Mouse (Mus musculus): ENCODE results near the gene Scn10a. TPM values are rescaled to one million over a fixed set of nuclear protein-coding genes. Genes with fewer than 3 reads are reported as not detected.
A peak's percentile ranks its signal among the peaks of the same experiment; 100 is the strongest.

Scn10a gene
- total RNA-seq, 2 experiments from 2014 or later = 0.67 to 0.75 TPM

DNA sequence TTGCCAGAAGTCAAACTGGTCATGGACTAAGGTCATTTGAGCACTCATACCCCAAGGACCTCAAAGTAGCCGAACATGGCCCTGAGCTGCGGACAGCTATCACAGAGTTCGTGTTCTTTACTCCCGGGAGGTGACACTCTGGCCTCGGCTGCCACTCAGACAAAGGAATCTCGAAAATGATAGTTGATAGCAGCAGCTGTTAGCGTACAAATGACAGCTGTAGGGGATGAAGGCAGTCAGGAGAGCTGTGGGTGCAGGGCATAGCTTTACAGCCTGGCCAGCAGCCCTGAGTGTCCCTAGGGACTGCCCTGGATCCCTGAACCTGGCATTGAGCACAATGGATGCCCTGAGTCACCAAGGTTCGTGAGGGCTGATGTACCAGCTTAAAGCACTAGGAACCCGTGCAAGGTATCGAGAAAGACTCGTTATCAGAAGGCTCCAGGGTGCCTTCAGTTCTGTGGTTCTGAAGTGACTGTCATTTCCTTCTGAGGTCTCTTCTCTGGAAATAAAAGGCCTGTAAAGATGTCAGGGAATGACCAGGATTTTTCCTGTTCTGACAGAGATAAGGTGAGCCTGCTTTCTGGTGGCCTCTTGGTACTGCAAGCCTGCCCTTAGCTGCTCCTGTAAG, 84.8 kb downstream of the Scn10a start:
- DNase-seq = peak; percentile 12 to 41

DNA sequence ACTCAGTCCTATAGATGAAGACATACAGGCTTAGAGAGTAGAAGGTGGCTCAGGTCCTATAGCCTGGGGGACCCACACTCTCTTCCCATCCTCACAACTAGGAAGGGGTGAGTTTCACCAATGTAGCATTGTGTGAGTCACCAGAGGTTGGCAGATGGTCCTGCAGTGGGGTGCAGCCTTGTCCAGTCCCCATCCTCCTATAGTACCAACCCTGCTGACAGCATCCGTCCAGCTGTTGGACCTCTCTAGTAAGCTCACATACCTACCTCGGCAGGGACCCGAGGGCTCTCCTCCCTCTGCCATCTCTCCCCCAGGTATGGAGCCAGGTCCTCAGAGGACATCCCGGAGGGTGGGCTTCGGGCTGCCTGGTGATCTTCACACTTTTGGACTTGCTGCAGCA, 85.6 kb downstream of the Scn10a start:
- DNase-seq = no peak

DNA sequence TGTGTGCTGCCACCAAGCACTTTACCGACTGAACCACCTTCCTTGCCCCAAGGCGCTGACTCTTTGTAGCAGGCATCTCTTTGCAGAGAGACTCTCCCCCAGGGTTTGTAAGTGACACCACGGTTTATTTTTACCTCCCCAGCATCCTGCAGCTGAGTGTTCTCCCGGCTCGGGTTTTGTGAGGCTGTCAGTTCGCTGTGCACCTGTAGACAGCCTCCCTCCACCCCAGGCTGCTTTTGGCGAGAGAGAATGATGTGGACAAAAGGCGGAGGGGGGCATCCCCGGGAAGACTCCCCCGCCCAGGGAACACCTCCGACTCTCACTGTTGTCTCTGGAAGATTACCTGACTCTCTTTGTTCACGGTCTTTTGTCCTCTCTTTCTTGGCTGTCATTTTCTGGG, 86.3 kb downstream of the Scn10a start:
- DNase-seq = peak; percentile 7 to 15

DNA sequence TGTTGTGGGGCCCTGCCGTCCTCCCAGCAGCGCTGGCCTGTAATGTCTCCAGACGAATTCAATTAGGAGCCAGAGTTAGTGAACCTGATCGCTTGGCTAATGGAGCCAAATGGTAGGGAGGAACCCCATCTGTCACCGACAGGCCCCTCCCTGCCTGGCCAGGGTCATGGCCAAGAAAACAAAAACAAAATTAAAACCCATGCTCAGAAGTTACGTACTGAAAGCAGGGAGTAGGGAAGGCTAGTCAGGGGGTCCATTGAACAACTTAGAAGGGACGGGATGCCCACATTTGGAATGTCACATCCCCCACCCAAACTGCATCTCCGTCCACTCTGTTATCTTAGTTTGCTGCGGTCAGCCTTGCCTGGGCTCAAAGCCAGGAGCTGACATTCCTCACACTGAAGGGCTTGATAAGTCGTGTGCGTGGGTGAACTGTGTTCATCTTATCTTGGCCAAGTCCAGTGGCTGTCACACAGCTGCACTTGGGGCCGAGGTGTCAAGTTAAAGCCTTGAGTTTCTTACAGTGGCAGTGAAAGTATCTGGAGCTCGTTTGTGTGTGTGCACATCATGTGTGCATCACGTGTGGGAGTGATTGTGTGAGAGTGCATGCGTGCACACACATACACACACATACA, 87.1 kb downstream of the Scn10a start:
- DNase-seq = peak; percentile 66 to 75

DNA sequence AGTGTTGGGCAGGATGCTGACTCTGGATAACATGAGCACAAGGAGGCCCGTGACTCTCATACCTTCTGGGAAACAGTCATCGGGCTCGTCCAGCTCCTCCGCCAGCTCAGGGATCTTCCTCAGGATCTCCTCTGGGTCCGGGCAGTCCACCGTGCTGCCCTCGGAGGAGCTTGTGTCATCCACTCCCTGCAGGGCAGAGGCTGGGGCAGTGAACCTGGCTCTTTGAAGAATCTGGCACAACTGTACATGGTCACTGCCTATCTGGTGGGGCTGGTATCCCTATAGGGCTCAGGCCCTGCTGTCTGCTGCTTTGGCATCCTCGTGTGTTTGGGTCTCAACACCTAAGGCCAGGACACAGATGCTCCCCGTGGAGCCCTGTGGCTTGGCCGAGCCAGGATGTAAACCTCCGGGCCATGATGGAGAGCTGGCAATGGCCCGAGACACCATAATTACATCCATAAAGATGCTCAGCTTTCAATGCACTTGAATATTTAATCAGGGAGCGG, 87.7 kb downstream of the Scn10a start:
- no peak for DNase-seq

DNA sequence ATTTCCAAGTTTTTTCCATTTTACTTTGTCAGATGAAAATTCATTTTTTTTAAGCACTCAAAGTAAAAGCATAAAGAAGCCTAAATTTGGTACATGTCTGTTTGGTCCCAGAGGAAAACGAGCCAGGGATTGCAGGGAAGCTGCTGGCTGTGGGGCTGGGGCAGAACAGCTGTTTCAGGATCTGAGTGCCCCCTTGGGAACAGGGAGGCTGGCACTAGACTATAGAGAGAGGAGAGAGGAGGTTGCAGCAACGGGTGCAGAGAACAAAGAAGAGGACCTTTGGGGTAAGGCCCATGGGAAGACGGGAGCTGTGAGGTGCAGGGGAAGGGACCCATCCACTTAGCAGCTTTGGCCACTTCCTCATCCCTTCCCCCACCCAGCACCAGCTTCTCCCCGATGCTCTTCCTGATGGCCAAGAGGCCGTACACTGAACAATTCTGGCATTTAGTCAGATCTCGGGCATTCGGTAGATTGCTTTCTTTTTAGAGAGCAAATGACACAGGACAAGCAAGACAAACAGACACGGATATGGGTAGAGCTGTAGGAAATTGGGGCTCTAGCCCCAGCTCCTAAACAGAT, 90.3 kb downstream of the Scn10a start:
- no peak for DNase-seq

DNA sequence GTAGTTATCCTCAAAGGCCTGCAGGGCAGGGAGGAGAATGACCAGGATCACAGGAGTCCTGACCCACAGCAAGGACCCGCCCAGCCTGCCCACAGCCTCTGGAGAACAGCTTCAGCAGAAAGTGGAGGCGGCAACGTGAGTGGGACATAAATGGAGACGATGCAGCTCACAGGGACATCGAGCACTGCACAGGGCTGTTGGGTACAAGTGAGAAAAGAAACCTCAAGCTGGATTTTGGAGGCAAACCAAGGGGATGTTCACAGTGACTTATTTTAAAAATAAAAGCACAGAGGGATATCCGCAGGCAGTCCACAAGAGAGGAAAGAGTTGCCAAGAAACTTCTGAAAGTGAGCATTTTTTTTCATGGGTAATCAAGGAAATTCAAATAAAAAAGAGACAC, 91.9 kb downstream of the Scn10a start:
- no peak for DNase-seq

DNA sequence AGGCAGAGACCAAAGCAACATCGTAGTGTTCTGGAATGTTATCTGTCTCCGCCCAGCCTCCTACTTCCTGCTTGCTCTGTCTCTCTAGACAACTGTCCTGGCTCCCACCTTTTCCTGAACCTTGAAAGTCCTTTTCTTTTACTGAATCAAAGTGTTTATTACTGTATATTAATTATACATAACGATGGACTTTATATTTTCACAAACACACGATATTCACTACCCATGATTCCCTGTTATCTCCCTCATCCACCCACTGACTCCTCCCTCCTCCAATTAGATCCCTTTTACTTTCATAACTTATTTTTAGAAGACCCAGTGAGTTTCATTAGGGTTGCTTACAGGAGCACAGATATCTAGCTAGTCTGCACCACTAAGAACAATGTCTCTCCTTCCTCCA, 95.0 kb downstream of the Scn10a start:
- no peak for DNase-seq

DNA sequence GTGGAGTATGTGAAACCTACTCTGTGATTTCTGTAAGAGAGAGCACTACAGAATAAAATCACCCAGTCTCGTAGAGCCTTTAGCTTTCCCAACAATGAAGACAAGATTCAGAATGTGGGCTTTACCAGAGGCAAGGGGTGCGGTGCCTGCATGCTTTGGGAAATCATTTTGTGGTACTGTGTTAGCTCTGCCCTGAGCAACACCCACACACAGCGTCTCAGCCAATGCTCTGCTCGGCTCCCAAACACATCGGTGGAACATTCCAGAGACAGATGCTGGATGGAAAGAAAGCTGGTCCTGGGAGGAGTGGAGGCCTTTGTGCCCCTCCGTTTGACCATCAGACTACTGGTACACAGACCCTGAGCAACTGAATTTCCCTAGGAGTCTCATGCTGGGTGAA, 104.3 kb downstream of the Scn10a start:
- DNase-seq = no peak

DNA sequence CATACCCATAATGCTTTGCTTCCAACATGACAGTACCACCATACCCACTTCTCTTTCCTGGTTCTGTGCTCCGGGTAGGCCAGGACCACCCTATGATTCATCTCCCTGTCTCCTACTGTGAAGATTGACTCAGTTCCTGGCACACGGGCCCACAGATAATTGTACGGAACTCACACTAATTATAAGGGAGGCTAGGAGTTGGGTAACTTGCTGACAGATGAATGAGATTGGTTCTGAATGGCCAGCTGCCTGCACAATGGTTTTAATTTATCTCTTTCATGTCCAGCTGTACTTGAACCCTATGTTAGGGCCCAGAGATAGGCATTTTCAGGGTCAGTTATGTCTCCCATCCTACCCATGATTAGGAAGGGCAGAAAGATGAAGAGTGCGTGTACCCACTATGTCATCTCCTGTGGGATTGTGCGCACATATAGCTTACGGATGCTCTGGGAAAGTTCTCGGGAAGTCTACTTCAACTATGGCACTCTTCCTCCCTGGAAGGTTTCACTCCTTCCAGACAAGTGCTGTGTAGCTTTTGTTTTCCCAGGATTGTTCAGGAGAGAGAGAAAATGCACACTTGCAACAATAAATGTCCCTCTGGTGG, 108.5 kb downstream of the Scn10a start:
- no peak for DNase-seq

DNA sequence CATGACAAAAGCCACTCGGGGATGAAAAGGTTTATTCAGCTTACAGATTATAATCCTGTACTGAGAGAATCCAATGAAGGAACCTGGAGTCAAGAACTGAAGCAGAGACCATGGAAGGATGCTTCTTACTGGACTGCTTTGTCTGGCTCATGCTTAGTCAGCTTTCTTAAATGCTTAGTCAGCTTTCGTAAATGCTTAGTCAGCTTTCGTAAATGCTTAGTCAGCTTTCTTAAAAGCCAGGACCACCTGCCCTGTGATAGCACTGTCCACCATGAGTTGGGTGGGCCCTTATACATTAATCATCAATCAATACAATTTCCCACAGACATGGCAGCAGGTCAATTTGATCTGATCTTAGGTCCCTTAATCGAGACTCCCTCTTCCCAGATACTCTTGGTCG, 112.2 kb downstream of the Scn10a start:
- no peak for DNase-seq

DNA sequence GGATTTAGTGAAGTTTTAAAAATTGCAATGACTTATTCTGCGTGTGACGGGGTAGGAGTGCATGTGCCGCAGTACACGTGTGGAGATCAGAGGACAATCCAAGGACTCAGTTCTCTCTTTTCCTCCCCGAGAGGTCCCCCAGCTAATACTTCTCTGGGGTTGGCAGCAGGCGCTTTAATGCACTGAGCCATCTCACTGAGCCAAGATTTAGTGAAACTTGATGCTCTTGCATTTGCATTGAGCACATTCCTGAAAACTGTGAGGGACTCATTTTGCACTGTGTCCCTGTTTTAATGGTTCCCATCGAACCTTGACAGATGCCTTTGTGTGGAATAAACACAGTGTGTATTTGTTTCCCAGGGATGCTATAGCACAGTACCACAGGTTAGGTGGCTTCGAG, 114.5 kb downstream of the Scn10a start:
- DNase-seq = no peak

DNA sequence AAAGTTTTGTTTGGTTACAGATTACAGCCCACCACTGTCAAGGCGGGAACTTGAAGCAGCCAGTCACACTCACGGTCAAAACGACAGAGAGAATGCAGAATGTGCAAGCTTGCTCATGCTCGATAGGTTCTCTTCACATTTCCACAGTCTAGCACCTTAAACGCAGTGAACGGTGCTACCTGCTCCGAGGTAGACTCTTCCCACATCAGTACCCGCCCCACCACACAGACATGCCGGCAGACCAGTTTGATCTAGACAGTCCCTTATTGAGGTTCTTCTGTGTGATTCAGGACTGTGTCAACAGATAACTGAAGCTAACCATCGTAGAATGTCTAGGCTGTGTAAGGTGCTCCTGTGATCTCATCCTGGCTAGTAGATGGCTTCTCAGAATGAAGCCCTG, 120.6 kb downstream of the Scn10a start:
- no peak for DNase-seq

DNA sequence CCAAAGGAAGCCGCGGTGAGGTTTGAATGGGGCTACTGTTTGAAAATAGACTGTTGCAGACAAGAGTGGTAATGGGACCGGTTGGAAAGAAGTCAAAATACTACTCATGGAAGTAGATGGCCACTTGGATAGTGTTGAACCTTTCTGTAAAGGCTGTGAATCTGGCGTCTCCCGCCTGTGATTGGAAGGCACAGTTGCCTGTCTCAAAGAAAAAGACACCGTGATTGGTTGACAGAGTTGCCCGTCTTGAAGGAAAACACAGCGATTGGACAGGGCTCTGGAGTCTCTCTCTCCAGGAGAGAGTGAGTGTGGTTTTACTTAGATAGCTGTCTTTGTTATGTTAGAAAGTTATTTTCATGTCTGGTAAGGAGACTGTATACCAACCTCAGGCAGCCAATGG, 121.8 kb downstream of the Scn10a start:
- DNase-seq = no peak

DNA sequence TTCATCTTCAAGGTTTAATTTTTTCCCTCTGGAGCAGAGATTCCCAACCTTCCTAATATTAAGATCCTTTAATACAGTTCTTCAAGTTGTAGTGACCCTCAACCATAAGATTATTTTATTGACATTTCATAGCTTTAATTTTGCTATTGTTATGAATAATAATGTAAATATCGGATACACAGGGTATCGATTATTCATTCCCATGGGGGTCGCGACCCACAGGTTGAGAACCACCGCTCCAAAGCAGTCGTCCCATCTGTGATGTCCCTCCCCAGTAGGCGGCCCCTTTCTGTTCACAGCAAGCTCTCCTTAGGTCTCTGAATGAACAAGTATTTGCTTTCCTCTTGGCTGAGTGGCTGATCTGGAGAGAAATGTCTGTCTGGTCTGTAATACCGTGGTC, 129.5 kb downstream of the Scn10a start:
- no peak for DNase-seq

DNA sequence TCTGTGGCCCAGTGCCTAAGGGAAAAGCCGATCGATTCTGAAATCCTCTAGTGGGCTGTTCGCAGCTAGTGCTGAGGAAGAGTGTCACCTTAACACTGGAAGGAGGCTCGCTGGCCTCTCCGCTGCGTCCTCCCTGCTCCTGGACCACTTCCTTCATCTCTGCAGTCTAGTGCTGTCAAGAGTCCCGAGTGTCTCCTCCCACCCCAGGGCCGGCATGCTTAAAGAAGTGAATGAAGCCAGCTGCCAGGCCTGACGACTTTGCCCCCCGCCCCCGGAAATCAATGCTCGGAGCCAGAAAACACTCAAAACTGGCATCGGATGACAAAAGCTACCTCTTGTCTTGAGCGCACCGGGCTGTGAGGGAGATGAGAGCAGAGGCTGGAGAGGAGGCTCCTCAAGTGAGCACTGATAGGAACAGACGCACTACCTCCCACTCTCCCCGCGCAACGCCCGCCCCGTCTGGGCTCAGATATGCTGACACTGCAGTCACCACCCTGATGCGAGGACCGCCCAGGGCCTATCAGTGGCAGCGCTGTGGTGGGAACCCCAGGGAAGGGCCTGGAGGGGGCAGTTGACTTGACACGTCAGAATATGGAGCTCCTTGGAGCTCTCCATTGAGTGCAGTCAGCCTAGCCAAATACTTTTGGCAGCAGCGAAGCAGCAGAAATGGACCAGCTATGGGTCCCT, 130.2 kb downstream of the Scn10a start:
- DNase-seq = no peak

DNA sequence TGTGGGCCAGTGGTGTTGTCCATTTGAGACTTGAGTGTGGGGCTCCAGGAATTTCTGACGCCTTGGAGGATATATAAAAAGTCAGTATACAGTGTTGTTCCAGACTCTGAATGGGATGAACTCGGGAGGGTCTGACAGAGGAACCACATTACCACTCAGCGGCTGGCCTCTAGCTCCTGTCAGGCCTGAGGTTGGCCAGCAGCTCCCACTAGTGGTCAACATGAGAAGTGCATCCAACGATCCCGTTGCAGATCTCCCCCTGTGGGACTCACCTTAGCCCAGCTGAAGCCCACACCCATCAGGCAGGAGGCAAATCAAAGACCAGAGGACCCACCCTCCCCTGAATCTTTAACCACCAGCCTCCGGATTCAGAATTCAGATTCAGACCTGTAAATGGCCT, 138.5 kb downstream of the Scn10a start:
- DNase-seq = peak; percentile 66 to 85

DNA sequence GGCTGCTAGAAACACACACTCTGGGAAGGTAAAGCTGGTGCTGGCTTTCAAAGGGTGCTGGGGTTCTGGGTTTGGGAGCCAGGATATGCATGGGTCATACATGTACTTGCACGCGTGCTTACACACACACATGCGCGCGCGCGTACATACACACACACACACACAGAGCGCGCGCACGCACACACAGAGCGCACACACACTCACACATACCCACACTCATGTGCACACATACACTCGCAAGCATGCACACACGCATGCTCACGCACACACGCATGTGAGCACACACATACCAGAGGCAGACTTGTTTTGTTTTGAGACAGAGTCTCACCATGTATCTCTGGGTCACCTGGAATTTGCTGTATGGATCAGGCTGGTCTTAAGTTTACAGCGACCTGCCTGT, 138.9 kb downstream of the Scn10a start:
- DNase-seq = no peak

DNA sequence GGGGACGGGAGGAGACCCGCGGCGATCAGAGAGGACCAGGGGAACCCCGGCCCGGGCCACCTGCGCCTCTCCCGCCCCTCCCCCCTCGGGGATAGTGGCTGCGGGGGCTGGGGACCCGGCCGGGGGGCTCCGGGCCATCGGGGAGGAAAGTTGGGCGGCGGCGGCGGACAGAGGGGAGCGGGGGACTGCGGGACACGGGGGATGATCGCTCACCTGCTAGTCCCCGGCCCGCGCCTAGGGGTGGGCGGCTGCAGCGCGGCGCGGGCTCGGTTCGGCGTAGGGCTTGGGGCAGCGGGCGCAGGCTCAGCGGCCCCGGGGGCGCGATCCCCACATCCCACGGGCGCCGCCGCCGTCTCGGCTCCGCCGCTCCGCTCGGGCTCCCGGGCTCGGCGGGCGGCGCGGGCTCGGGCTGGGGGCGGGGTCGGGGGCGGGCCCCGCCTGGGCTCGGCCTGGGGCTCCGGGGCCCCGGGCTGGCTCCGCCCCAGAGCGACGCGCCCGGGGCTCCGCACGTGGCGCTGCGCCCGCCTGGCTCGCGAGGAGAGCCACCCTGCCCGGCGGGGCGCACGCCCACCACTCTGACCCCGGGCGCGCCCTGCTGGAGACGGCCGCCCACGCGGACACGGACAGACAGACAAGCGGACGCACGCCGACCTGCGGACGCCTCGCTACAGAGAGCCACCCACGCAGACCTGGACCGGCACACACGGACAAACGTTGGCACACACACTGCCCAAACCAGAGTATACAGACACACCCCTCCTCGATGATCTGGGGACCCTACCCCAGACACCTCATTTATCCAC, 140.3 kb downstream of the Scn10a start, which contains the start of gene Scn5a:
Gene Scn5a (minus strand): TSS at position 381 of the 803 bp plus-strand sequence.
- no peak for DNase-seq

DNA sequence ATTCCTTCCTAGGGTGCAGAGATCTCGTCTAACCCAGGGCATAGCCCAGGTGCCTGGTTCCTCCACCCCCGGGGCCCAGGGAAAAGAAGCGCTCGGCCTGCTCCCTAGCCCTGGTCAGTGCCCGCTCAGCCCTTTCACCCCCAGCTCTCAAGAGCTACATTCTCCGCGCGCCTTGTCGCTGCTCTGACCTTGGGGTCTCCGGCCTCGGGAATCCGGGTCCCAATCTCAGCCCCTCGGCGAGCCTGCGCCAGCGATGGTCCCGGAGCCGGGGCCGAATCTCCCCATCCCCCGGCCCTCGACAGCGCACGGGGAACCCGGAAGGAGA, 140.8 kb downstream of the Scn10a start:
- DNase-seq = no peak

DNA sequence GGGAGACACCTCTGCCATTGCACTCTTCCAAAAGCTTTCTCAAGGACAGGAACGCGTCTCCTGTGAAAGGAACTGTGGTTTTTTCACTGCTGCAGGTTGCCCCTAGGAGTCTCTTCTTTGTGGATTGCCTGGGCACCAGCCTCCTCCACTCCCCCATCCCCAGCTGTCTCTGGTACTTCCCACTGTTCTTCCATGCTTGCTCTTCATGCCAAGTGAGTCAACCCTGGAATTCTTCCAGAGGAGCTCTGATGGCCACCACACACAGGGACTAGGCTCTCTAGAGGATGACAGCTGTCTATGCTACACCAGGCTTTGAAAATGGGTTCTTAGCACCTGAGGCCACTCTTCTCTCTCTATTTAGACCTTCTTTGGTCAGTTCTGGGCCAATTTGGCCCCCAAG, 142.1 kb downstream of the Scn10a start:
- DNase-seq = peak in 1 of 2 experiments; percentile 49

DNA sequence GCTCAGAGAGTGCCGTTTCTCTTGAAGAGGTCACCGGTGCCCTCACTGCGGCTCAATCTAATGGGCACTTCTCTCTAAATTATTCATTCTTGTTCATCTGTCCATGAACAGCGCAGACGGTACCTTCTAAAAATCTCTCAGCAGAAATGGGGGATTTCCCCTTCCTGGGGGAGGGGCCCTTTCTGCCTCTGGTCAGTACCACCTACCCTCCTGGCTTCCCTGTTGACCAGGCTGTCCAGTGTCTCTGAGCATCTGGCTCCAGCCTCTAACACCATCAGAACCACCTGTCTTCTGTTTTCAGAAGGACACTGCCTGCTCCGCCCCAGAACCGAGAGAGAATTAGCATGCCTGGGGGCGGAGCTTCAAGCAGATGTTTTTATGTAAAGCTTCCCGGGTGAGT, 143.4 kb downstream of the Scn10a start:
- no peak for DNase-seq
